Mouse (Mus musculus) 3T3-L1 (cell line): Measurements from ENCODE around the gene Cacng5.

Source experiments
- DNase-seq: peaks from one replicate; pipeline ENCODE4 v3.0.0-alpha.2; 2015; ENCODE audit warnings: low read depth, low spot score

The Cacng5 gene

GRCm38 (mm10) chr11:107887342-107887741 is 27.5 kb downstream of the Cacng5 start:
- no peak for DNase-seq

- DNase-seq, result no peak
These were observed 38.0 kb downstream of the Cacng5 start for GRCm38 (mm10) chr11:107876840-107877239.

GRCm38 (mm10) chr11:107875861-107876494 is 38.9 kb downstream of the Cacng5 start:
- peak; percentile 9 for DNase-seq

- DNase-seq, result no peak
These were observed 42.1 kb downstream of the Cacng5 start for GRCm38 (mm10) chr11:107872743-107873142.

- DNase-seq, result no peak
These were observed 47.3 kb downstream of the Cacng5 start for GRCm38 (mm10) chr11:107867509-107867908.

- peak; percentile 70 for DNase-seq
These were observed 49.7 kb downstream of the Cacng5 start for GRCm38 (mm10) chr11:107865128-107865527.

- peak; percentile 88 for DNase-seq
These were observed 50.8 kb downstream of the Cacng5 start for GRCm38 (mm10) chr11:107864024-107864423.

- DNase-seq, result no peak
These were observed 53.1 kb downstream of the Cacng5 start for GRCm38 (mm10) chr11:107861738-107862137.

GRCm38 (mm10) chr11:107859871-107860270 is 55.0 kb downstream of the Cacng5 start:
- DNase-seq, result no peak

- peak; percentile 86 for DNase-seq
These were observed 55.6 kb downstream of the Cacng5 start for GRCm38 (mm10) chr11:107859288-107859687.

- DNase-seq, result peak; percentile 64
These were observed 61.8 kb downstream of the Cacng5 start for GRCm38 (mm10) chr11:107853088-107853487.

GRCm38 (mm10) chr11:107849621-107850020 is 65.2 kb downstream of the Cacng5 start:
- no peak for DNase-seq

GRCm38 (mm10) chr11:107844175-107844574 is 70.7 kb downstream of the Cacng5 start:
- DNase-seq, result no peak

- DNase-seq, result no peak
These were observed 81.4 kb downstream of the Cacng5 start for GRCm38 (mm10) chr11:107833351-107834040.
